Mouse (Mus musculus) stomach, postnatal 0 days (tissue): Measurements from ENCODE around the gene Gm17657.

Experiments
- CTCF ChIP-seq: IDR thresholded peaks from 2 replicates; pipeline ENCODE4 v1.5.1; 2016; ENCODE audit warnings: antibody characterized with exemption, low read depth, mild to moderate bottlenecking, moderate library complexity
- EP300 ChIP-seq: optimal IDR thresholded peaks from 2 replicates; pipeline ENCODE3; 2016; ENCODE audit warnings: antibody characterized with exemption

- TF ChIP-seq CTCF (no peak), EP300 (no peak)
Observed at GRCm38 (mm10) chr17:29473466-29473865, 76.0 kb downstream of the Gm17657 start.
